Mouse (Mus musculus) embryonic facial prominence, embryonic 11.5 days (tissue): ENCODE measurements around the gene Gm20914. TPM values are rescaled to one million over a fixed set of nuclear protein-coding genes. Genes with fewer than 3 reads are reported as not detected.
"Not testable (repeated sequence)": the region's sequence is repeated elsewhere in the genome, so short reads cannot be mapped to it uniquely, and the experiment has no call there.

ENCODE experiments used
- ATAC-seq: fragments of 200-750 bp; cut with Nextera tagmentation; replicated peaks from 2 replicates; pipeline ENCODE4 v1.8.0; 2017; ENCODE audit warnings: low read depth; ENCODE audit not compliant: insufficient number of reproducible peaks, low FRiP score, low TSS enrichment
- DNase-seq: peaks from one replicate; pipeline ENCODE4 v3.0.0-alpha.2; 2015; ENCODE audit warnings: low spot score
- H3K27ac ChIP-seq: fragments of 300-500 bp; sonication (generic); replicated peaks from 2 replicates; pipeline ENCODE4 v1.5.1; 2014; ENCODE audit warnings: mild to moderate bottlenecking, low read depth, low read length, control low read depth
- H3K27me3 ChIP-seq: fragments of 300-500 bp; sonication (generic); 2 replicates; pipeline ENCODE4 v1.6.1; 2014; ENCODE audit warnings: mild to moderate bottlenecking, low read length, moderate library complexity, mixed read lengths; ENCODE audit not compliant: control insufficient read depth, insufficient read depth
- H3K36me3 ChIP-seq: fragments of 300-500 bp; sonication (generic); replicated peaks from 2 replicates; pipeline ENCODE4 v1.6.1; 2014; ENCODE audit warnings: low read depth, mild to moderate bottlenecking, low read length, moderate library complexity, mixed read lengths; ENCODE audit not compliant: control insufficient read depth, insufficient read depth
- H3K4me1 ChIP-seq: fragments of 300-500 bp; sonication (generic); 2 replicates; pipeline ENCODE4 v1.6.1; 2014; ENCODE audit warnings: low read length, mixed read lengths; ENCODE audit not compliant: control insufficient read depth, insufficient read depth
- H3K4me2 ChIP-seq: fragments of 300-500 bp; sonication (generic); 2 replicates; pipeline ENCODE4 v1.6.1; 2014; ENCODE audit warnings: low read depth, mild to moderate bottlenecking, control low read depth, low read length, moderate library complexity
- H3K4me3 ChIP-seq: fragments of 300-500 bp; sonication (generic); 2 replicates; pipeline ENCODE4 v1.5.1; 2014; ENCODE audit warnings: low read depth, low read length, control low read depth
- H3K9ac ChIP-seq: fragments of 300-500 bp; sonication (generic); replicated peaks from 2 replicates; pipeline ENCODE4 v1.6.1; 2014; ENCODE audit warnings: mild to moderate bottlenecking, control low read depth, low read length
- H3K9me3 ChIP-seq: fragments of 300-500 bp; sonication (generic); replicated peaks from 2 replicates; pipeline ENCODE4 v1.6.1; 2016; ENCODE audit warnings: mild to moderate bottlenecking, low read length, inconsistent platforms, mixed read lengths; ENCODE audit not compliant: control insufficient read depth
- whole genome bisulfite sequencing: fragments of 180-500 bp; shearing (Covaris S2); extraction: QIAGEN DNeasy Blood & Tissue Kit; methylation state at CpG from one replicate; pipeline ENCODE4 v1.1.7; 2014; 5-methylcytosine and 5-hydroxymethylcytosine counted together
- polyA plus RNA-seq: library from polyadenylated mRNA; unstranded; fragments of >200 nt; fragmentation: Nextera tagmentation; extraction: Ambion mirVana; gene quantifications from 2 replicates; pipeline ENCODE4 v1.2.1, GENCODE M21; 2014

Gm20914 gene
- not detected in 2 replicates for polyA plus RNA-seq

- not testable (repeated sequence) for ATAC-seq
- no CpG with 5 or more reads among the region's 4 CpGs for WGBS
These were observed at the start of gene Gm20914 for GRCm38 (mm10) chrY:5725678-5726077. Gm20914 (plus strand) TSS chrY:5725978.

More at GRCm38 (mm10) chrY:5725678-5726077, at the start of gene Gm20914:
- H3K9ac ChIP-seq, H3K36me3 ChIP-seq, DNase-seq, H3K27me3 ChIP-seq, H3K4me1 ChIP-seq, H3K27ac ChIP-seq, H3K9me3 ChIP-seq, H3K4me3 ChIP-seq, H3K4me2 ChIP-seq: not testable (repeated sequence)

Other genes with a start within 250 kb of the Gm20914 start
- not detected in 2 replicates for gene Gm21854, start 69.0 kb upstream of the Gm20914 start, polyA plus RNA-seq
- gene Gm28171, start 67.4 kb downstream of the Gm20914 start, polyA plus RNA-seq, result not detected in 2 replicates
- gene Gm21778, start 216.5 kb downstream of the Gm20914 start, polyA plus RNA-seq, result not detected in 2 replicates